7 mouse cellular contexts compared by ENCODE assay signal in genomic region chr6:122718224-122718623, GRCm38 (mm10). TPM values are rescaled to one million over a fixed set of nuclear protein-coding genes. Genes with fewer than 3 reads are reported as not detected.
DNase-seq lines count a peak whose midpoint lies in the region; ATAC-seq lines count a peak whose summit lies in the region.
"Not testable (repeated sequence)": the region's sequence is repeated elsewhere in the genome, so short reads cannot be mapped to it uniquely, and the experiment has no call there.
"Had no signal": no experiment of that assay in that cellular context is flagged by ENCODE, and none has a peak within 500 bp of the region (broad histone marks: within the 10 kb centered on the region; RNA-seq: fewer than 3 reads in every experiment).

No protein-coding gene starts in this region.

- ATAC-seq in liver, embryonic 11.5 days (replicated peaks; ENCODE audit: low FRiP score), result peak; percentile 47
- peak; percentile 63 for ATAC-seq in liver, embryonic 13.5 days (ENCODE audit: low read depth)
- peak; percentile 57 for ATAC-seq in liver, embryonic 15.5 days (ENCODE audit: insufficient read depth)

- not testable (repeated sequence) for H3K9me3 ChIP-seq in heart, embryonic 10.5 days; liver, embryonic 11.5 days (ENCODE audit: control insufficient read depth, low read length); liver, embryonic 13.5 days (replicated peaks); liver, embryonic 15.5 days (replicated peaks)

- 81% methylated on average over 1 of the region's 1 CpGs for WGBS in heart, embryonic 10.5 days
- 79% methylated on average over 1 of the region's 1 CpGs for WGBS in liver, embryonic 11.5 days
- 65% methylated on average over 1 of the region's 1 CpGs for WGBS in liver, embryonic 13.5 days (ENCODE audit: insufficient replicate concordance)
- WGBS in liver, embryonic 15.5 days (ENCODE audit: insufficient replicate concordance), result 50% methylated on average over 1 of the region's 1 CpGs

- H3K9ac ChIP-seq in liver, embryonic 11.5 days (ENCODE audit: low read depth, low read length); liver, embryonic 13.5 days; liver, embryonic 15.5 days: not testable (repeated sequence)

- not testable (repeated sequence) for H3K27me3 ChIP-seq in heart, embryonic 10.5 days (ENCODE audit: insufficient read depth, poor library complexity, severe bottlenecking); liver, embryonic 11.5 days (replicated peaks; ENCODE audit: control insufficient read depth, insufficient read depth, low read length); liver, embryonic 13.5 days; liver, embryonic 15.5 days

- H3K4me3 ChIP-seq in heart, embryonic 10.5 days; liver, embryonic 11.5 days (ENCODE audit: low read depth, low read length); liver, embryonic 13.5 days (replicated peaks); liver, embryonic 15.5 days (replicated peaks): not testable (repeated sequence)

- H3K36me3 ChIP-seq in heart, embryonic 10.5 days; liver, embryonic 11.5 days (ENCODE audit: control insufficient read depth, insufficient read depth, low read length); liver, embryonic 13.5 days; liver, embryonic 15.5 days (replicated peaks): not testable (repeated sequence)

- DNase-seq in heart, embryonic 10.5 days (ENCODE audit: low spot score), result peak; percentile 63
- not testable (repeated sequence) for DNase-seq in liver, embryonic 11.5 days (ENCODE audit: low spot score); liver, embryonic 13.5 days
- DNase-seq in yolk sac, embryonic 10.5 days (ENCODE audit: low spot score), result peak; percentile 73

- not testable (repeated sequence) for H3K4me2 ChIP-seq in liver, embryonic 11.5 days; liver, embryonic 13.5 days; liver, embryonic 15.5 days

- H3K27ac ChIP-seq in heart, embryonic 10.5 days; liver, embryonic 11.5 days (ENCODE audit: low read depth, low read length); liver, embryonic 13.5 days; liver, embryonic 15.5 days (replicated peaks): not testable (repeated sequence)

- peaks cover 19% of the 10 kb centered on the region for H3K4me1 ChIP-seq in heart, embryonic 10.5 days
- H3K4me1 ChIP-seq in liver, embryonic 11.5 days (replicated peaks; ENCODE audit: control insufficient read depth, insufficient read depth, low read length); liver, embryonic 13.5 days (replicated peaks); liver, embryonic 15.5 days (replicated peaks): not testable (repeated sequence)

RNA-seq across cellular contexts. Expression of gene Nanog, which starts 10.9 kb away (rescaled TPM):
- 0.20 and 0.57 TPM in 2 replicates for polyA plus RNA-seq in heart, embryonic 10.5 days (2016; fragmentation: Nextera tagmentation; extraction: Ambion mirVana)
- polyA plus RNA-seq in liver, embryonic 11.5 days (2014; fragmentation: Nextera tagmentation; extraction: Ambion mirVana), result 0.08 and 0.09 TPM in 2 replicates
- not detected in 2 replicates for polyA plus RNA-seq in liver, embryonic 13.5 days (2015; fragmentation: Nextera tagmentation; extraction: Ambion mirVana)
- polyA plus RNA-seq in liver, embryonic 15.5 days (2015; fragmentation: Nextera tagmentation; extraction: Ambion mirVana), result not detected in 2 replicates
- polyA plus RNA-seq: embryonic facial prominence, embryonic 10.5 days; G1E had no signal
